Comparison of ENCODE assay signal across 8 mouse cellular contexts in the genomic region with DNA sequence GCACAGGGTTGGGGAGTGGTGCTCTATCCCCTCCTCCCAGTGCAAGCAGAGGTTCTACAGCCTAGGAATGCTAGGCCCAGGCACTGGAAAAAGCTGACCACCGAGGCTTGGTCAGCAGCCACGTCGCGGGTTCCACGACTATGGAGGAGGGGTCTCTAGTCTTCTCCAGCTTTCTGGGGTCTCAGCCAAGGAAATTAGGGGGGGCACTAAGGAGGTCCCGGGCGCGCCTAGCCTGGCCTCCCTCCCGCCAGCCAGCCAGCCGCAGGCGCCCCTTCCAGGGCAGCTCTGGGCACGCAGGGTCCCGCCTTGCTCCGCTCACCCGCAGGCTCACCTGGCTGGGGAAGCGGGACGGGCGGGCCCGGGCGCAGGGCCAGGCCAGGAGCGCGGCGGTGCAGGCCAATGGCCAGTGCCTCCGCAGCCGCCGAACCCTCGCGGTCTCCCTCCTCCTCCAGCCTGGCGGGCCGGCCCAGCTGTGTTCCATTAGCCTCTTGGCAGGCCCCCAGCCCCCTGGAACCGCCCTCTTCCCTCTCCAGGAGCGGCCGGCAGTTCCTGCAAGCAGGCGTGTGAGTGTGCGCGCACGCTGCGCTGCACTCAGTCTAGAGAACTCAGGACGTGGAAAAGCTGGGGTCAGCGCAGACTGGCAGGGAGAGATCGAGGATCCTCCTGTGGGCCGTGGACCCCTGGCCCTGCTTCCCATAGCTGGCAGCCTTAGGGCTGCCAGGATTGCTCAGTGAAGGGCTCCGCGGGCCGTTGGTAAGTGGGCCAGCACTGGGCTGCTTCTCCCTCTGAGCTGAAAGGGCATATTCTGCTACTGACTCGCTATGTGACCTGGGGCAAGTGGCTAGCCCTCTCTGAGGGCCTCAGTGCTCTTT. TPM values are rescaled to one million over a fixed set of nuclear protein-coding genes. Genes with fewer than 3 reads are reported as not detected.
DNase-seq lines count a peak whose midpoint lies in the region; ATAC-seq lines count a peak whose summit lies in the region.

A gene (plus strand): TSS at position 510 of the 872 bp plus-strand sequence.

- peak within 1 kb of the TSS; percentile 58 for H3K4me3 ChIP-seq in hindbrain, embryonic 10.5 days
- H3K4me3 ChIP-seq in lung, embryonic 16.5 days (ENCODE audit: low read length), result peak within 1 kb of the TSS; percentile 59

- peaks cover 50% of the 10 kb centered on the region for H3K27me3 ChIP-seq in hindbrain, embryonic 10.5 days (ENCODE audit: insufficient read depth, poor library complexity, severe bottlenecking)
- H3K27me3 ChIP-seq in lung, embryonic 16.5 days (ENCODE audit: control insufficient read depth, insufficient read depth, low read depth, low read length), result no peaks in the 10 kb centered on the region

- 2% methylated on average over 46 of the region's 46 CpGs for WGBS in hindbrain, embryonic 10.5 days
- under 1% methylated on average over 44 of the region's 46 CpGs for WGBS in lung, embryonic 16.5 days

- DNase-seq in NIH3T3 (ENCODE audit: low read depth), result peak; percentile 99
- DNase-seq in cerebellum, postnatal 25 days, result peak; percentile 64 to 77
- peak; percentile 50 to 59 for DNase-seq in frontal cortex, postnatal 25 days (ENCODE audit: low spot score in 2 of 2)
- peak; percentile 84 for DNase-seq in hindbrain, embryonic 10.5 days (ENCODE audit: low spot score)
- DNase-seq in layer of hippocampus, adult 8-10 months (ENCODE audit: low spot score in 2 of 2), result peak in 1 of 2 experiments; percentile 72
- DNase-seq in retina, postnatal 7 days (ENCODE audit: low read depth, low spot score), result peak; percentile 43

- H3K27ac ChIP-seq in hindbrain, embryonic 10.5 days, result peak within 1 kb of the TSS; percentile 90
- peak within 1 kb of the TSS; percentile 95 for H3K27ac ChIP-seq in lung, embryonic 16.5 days (ENCODE audit: low read length)

- H3K4me1 ChIP-seq in hindbrain, embryonic 10.5 days (replicated peaks), result peaks cover 71% of the 10 kb centered on the region
- H3K4me1 ChIP-seq in lung, embryonic 16.5 days (replicated peaks; ENCODE audit: control insufficient read depth, insufficient read depth, low read length), result peaks cover 45% of the 10 kb centered on the region

- peak within 1 kb of the TSS; percentile 74 for H3K9ac ChIP-seq in lung, embryonic 16.5 days (ENCODE audit: low read length)

- H3K9me3 ChIP-seq in hindbrain, embryonic 10.5 days, result no peaks in the 10 kb centered on the region
- no peaks in the 10 kb centered on the region for H3K9me3 ChIP-seq in lung, embryonic 16.5 days (ENCODE audit: control insufficient read depth, low read length)

- peak within 1 kb of the TSS; percentile 92 for H3K4me2 ChIP-seq in lung, embryonic 16.5 days (ENCODE audit: low read depth, low read length)

- ATAC-seq in lung, embryonic 16.5 days (ENCODE audit: low read depth), result peak; percentile 94
- ATAC-seq in megakaryocyte, adult 5-6 weeks (ENCODE audit: poor library complexity, severe bottlenecking), result no peak

- no peaks in the 10 kb centered on the region for H3K36me3 ChIP-seq in hindbrain, embryonic 10.5 days
- no peaks in the 10 kb centered on the region for H3K36me3 ChIP-seq in lung, embryonic 16.5 days (ENCODE audit: control insufficient read depth, insufficient read depth, low read length)

RNA-seq across cellular contexts. Expression of the gene that starts here (rescaled TPM):
- polyA plus RNA-seq in hindbrain, embryonic 10.5 days (2016; fragmentation: Nextera tagmentation; extraction: Ambion mirVana), result 7.2 and 8.7 TPM in 2 replicates
- 10 to 100 TPM; 15.2 to 28.1 (median 21.2) TPM for total RNA-seq in layer of hippocampus, adult 8-10 months (2022)
- polyA plus RNA-seq in lung, embryonic 16.5 days (2015; fragmentation: Nextera tagmentation; extraction: Ambion mirVana), result 44.5 and 50.1 TPM in 2 replicates
- not detected in 2 replicates for total RNA-seq in megakaryocyte, adult 5-6 weeks (2015)
- not detected in 2 replicates for total RNA-seq in megakaryocyte, adult 5-6 weeks (2017)

Comparison
In these comparisons a context has a peak if more than half of its experiments do, and no peak if none do; other contexts are left out.
1. RNA of the gene that starts here (total RNA-seq): 15.2 to 28.1 TPM in layer of hippocampus, adult 8-10 months; not detected in megakaryocyte, adult 5-6 weeks; every median in the first group is over 10 times any median in the second.